Mouse (Mus musculus) v-Abl transformed pro-B cells (cell line): ENCODE data around the gene Ucn.

Source experiments
- in situ Hi-C, 2 experiments: fragments of 400-800 bp; cut with MboI; formaldehyde crosslinking; loops; one replicate each; pipeline ENCODE4 v1.15.1; 2025; ENCODE audit not compliant: unreplicated experiment in 2 of 2

Ucn gene

GRCm38 (mm10) chr5:31110781-31111180 lies 27.8 kb downstream of the Ucn start:
- in situ Hi-C loops: no loop called here

DNA sequence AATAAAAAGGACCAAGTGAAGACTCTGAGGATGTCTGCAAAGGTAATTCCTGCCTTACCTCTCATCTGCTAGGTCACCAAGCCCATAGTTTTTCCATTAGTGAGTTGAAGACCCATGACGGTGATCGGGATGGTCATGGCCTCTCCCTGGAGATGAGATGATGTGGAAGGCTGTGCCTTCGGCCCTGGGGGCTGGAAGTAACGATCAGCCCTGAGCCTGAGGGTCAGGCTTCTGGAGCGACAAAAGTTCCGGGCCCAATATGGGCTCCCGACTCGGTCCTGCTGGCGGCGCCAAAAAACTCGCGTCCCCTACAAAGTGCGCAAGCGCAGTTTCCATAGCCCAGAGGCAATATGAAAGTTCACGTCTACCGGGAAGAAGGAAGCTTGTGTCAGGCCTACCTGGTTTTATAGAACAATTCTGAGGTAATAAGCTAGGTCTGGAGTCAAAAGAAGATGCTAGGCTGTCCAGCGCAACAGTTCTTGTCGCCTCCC lies 30.6 kb downstream of the Ucn start, which contains the start of gene Slc30a3:
Gene Slc30a3 (minus strand): TSS at position 238 of the 491 bp plus-strand sequence.
- in situ Hi-C loops: loop anchor here in 1 of 2 experiments (10.0 kb wide), 1 partner anchor 103 kb away; no protein-coding TSS in a partner anchor

DNA sequence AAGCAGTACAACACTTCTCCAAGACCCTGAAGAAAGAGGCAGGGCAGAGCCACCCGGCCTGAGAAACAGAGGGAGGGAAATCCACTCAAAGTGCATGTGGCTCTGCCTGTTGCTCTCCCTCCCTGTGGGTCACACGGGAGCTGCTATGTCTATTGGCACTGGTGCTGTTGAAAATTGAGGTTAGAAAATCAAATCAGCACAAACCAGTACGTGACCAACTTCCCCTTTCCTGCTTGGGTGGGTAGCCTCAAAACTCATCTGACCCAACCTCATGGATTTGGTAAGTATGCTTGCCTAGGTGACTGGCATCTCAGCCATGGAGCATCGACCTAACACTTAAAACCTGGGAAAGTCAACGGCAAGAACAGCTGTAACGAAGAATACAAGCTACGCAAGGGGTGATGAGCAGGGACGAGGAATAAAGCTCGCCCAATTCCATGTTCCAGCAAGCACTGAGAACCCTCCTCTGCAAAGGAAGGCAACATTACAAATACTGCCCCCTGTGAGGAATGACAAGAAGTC lies 32.8 kb downstream of the Ucn start, which contains the start of gene Dnajc5g:
Gene Dnajc5g (plus strand): TSS at position 472 of the 522 bp plus-strand sequence.
- in situ Hi-C loops: loop anchor here in 1 of 2 experiments (10.0 kb wide), 1 partner anchor 101 kb away; no protein-coding TSS in a partner anchor

- in situ Hi-C loops: no loop called here
These were observed 42.7 kb downstream of the Ucn start for GRCm38 (mm10) chr5:31095711-31096480.

DNA sequence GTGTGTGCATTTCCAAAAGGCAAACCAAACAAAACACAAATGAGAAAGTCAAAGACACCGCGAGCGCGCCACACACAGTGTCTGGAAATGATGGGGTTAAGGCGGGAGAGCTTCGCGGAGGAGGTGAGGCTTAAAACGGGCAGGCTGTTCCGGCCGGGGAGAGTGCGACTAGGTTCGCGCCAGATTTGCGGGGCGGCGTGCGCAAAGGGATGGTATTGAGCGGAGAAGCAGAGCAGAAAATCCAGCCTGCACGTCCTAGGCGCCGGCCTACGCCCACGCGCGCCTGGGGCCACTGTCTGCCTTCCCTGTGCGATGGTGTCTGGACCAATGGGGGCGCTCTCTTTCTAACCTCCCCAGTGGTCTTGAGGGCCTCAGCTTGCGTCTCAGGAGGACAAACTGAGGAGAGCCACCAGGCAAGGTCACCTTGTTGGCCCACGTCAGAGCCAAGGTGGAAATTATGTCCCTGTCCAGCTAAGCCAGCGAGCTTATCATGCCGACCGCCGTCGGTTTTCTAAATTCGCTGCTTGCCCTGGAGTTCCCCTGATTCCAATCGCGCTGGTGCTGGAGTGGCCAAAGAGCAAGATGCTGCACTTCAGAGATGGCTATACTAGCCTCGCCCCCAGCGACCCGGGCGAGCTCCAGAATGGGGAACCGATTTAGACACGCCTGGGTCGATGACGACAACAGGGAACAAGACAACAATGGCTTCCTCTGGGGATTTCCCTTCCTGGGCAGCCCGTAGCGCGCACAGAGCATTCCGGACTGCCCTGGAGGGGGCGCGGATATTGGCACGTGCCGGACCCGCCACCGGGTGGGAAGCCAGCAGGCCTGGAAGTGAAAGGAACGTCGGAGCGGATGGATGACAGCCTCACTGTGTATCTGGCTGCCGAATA lies 43.6 kb downstream of the Ucn start:
- in situ Hi-C loops: no loop called here

DNA sequence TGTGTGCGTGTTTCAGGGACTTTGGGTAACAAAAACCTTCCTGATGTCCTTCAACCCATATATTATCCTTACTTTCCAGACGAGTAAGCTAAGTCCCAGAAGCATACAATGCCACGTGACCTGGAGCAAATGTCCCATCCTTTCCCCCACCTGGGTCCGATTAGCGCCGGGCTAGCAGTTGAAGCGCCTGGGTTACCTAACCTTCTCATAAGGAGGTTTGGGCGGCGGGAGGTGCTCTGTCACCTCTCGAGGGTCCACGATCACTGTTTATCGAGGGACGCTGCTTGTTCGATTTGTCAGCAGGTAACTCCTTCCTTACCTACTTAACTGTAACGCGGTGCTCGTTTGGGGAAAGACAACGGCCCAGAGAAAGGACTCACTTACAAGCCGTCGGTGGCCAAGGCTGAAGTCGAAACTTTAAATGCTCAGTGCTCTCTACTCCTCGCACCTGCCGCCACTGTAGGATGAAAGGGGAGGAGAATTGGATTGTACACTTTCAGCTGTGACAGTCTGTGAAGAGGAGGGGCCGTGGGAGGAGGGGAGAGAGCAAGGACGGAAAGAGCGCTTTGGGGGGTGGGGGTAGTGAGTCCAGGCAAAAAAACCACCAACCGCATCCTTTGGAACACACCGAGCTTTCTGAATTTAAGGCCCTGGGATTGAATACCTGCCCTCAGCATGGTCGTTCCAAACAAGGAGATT lies 44.4 kb downstream of the Ucn start:
- in situ Hi-C loops: no loop called here

DNA sequence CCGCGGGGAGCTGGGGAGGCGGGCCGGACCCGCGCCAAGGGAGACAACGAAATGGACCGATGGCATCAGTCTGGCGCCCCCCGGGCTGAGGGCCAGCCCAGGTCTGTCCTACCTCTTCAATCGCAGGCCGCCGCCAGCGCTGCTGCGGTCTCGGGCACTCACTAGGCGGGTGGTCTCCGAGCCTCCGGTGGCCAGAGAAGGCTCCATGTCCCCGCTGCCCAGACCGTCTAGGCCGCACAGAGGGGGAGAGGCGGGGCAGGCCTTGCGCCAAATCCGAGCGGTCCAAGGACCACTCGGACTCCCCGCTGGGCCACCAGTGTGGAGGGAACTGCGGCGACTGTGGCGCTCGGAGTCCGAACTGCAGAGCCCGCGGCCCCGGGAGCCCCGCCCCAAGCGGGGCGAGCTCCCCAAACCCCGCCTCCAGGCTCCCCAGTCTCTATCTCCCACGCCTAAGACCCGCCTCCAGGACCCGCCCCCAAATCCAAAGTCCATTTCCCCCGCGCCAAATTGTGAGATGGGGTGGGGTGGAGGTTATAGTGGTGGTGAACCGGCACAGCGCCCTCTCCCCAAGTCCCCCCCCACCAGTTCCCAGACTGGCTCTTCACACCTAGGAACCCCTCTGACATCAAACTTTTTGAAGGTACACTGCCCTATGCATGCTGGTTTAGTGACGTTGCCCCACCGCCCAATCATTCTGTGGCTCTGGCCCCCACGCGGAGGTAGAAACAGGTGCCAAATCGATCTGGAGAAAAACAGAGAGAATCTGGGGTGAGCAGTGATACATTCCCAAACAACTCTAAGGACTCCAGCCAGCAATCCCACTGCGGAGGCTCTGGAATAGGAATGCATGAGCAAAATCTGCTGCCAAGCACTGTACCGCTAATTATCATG lies 45.2 kb downstream of the Ucn start:
- in situ Hi-C loops: no loop called here

DNA sequence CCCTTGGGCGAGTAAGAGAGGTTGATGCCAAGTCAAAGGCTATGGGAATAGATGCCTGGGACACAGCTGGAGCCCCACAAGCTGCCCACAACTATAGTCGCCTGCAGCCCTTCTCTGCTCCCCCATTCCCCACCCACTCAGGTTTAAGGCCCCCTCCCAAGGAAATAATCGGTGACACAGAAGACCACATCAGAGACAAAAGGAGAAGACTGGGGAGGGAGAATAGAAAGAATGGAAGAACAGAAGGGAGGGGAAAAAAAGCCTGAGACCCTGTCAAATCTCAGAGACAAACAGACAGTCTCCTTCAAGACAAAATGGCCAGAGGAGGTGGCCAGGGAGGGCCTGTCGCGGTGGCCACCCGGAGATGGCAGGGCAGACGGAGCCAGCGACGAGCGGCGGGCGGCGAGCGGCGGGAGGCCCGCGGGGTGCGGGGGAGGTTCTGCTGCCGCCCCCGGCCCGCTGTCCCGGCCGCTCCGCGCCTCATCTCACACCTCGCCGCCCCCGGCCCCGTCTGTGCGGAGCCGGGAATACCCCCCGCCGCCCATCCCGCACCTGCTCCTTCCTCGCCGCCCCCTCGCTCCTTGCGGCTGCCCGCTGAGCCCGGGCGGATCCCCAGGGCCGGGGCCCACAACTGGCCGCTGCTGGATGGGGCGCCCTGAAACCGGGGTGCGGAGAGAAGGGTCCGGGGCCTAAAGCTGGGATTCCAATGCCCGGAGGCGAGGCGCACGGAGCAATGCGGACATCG lies 46.2 kb downstream of the Ucn start:
- in situ Hi-C loops: no loop called here
